Mouse (Mus musculus): ENCODE data around the gene Mettl2.
"Not testable (repeated sequence)": the region's sequence is repeated elsewhere in the genome, so short reads cannot be mapped to it uniquely, and the experiment has no call there.

Gene Mettl2

DNA sequence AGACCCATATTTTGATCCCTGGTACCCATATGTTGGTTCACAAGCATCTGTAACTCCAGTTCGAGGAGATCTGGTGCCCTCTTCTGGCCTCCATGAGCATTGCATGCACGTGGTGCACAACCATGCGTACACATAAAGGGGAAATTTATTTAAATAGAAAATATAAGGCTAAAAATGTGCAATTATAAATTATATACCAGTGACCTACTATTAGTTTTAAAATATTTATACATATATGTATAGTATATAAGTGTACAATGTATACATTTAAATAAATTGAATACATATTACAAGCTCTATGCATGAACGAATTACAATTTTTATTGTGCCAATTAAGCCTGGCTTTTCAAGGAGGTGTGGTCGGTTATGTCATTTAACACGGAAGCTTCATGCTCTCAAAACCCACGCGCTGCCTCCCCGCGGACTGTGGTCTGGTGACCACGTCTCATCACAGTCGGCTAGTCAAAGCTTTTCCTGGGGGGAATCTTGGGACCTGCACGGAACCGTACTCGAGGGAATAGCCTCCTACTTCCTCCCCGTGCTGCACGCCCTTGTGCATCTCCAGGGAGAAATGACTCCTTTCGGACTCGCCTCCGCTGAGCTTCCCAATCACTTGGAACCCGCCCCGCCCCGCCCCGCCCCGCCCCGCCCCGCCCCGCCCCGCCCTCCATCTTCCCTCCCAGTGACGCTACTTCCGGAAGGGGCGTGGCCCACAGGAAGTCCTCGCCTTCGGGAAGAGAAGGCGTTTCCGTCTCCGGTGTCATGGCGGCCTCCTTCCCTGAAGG is at the start of gene Mettl2:
Gene Mettl2, plus strand, starts transcription at position 691 of the 785 bp plus-strand sequence.
- peak; percentile 70 to 81 for DNase-seq

- not testable (repeated sequence) for DNase-seq
Measured at GRCm38 (mm10) chr11:105112448-105112847, 13.8 kb upstream of the Mettl2 start.

- no peak for DNase-seq
Measured at GRCm38 (mm10) chr11:105117814-105118213, 8.4 kb upstream of the Mettl2 start.

- DNase-seq, result no peak
Measured at GRCm38 (mm10) chr11:105120551-105121061, 5.6 kb upstream of the Mettl2 start.

GRCm38 (mm10) chr11:105121792-105122191 is 4.4 kb upstream of the Mettl2 start:
- DNase-seq, result not testable (repeated sequence)

DNA sequence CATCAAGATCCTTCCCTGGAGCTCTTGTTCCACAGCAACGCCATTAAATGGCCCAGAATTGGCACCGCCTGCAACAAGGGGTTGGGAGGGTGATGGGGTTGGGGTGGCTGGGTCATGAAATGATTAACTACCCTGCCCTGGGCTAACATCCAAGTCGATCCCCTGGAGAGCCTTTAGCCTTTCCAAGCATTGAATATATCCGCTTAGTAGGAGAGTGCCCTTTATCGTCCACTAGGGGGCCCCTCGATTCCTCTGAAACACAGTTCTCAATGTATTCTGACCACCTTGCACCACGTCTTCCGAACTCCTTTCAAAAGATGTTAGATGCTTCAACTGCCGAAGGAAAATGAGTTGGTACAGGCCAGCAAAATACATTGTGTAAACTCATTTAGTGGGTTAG is 2.2 kb upstream of the Mettl2 start:
- DNase-seq, result peak; percentile 18 to 29

- DNase-seq, result no peak
Measured at GRCm38 (mm10) chr11:105126520-105127029, 350 bp downstream of the Mettl2 start.

DNA sequence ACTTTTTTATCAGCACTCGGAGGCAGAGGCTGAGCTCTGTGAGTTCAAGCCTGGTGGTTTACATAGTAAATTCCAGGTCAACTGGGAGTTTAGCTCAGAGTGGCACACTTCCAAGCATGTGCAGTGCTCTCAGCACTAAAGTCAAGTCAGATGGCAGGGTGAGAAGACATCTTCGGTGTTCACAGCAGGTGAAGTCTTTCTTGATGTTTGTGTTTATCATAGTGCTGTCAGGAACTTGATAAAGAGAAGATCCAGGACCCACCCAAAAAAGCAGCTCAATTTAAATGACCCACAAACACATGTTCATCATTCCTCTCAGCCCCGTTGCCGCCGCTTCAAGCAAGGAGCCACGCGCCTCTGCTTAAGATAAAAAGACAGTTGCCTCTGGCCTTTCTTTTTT is 9.5 kb downstream of the Mettl2 start:
- no peak for DNase-seq

GRCm38 (mm10) chr11:105137255-105137654 is 11.0 kb downstream of the Mettl2 start:
- not testable (repeated sequence) for DNase-seq

GRCm38 (mm10) chr11:105140512-105140911 is 14.3 kb downstream of the Mettl2 start:
- DNase-seq, result not testable (repeated sequence)

DNA sequence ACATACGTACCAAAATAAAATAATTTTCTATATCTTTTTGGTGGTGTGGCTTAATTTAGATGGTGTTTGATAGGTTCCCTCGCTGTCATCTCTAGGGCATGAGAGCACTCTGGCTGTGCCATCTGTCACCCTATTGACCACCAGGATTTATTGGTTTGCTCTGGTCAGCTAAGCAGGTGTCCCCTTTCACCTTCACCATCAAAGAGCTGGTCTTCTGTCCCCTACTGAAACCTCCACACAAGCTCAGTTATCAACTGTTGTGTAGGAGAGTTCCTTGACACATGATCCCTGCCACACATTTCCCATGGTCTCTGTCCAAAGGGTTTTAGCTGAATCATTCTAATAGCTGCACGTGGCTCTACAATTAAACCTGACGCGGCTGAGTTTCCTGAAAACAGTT is 14.9 kb downstream of the Mettl2 start:
- no peak for DNase-seq

GRCm38 (mm10) chr11:105143564-105143963 is 17.3 kb downstream of the Mettl2 start:
- no peak for DNase-seq

GRCm38 (mm10) chr11:105144084-105144483 is 17.9 kb downstream of the Mettl2 start:
- DNase-seq, result no peak

DNA sequence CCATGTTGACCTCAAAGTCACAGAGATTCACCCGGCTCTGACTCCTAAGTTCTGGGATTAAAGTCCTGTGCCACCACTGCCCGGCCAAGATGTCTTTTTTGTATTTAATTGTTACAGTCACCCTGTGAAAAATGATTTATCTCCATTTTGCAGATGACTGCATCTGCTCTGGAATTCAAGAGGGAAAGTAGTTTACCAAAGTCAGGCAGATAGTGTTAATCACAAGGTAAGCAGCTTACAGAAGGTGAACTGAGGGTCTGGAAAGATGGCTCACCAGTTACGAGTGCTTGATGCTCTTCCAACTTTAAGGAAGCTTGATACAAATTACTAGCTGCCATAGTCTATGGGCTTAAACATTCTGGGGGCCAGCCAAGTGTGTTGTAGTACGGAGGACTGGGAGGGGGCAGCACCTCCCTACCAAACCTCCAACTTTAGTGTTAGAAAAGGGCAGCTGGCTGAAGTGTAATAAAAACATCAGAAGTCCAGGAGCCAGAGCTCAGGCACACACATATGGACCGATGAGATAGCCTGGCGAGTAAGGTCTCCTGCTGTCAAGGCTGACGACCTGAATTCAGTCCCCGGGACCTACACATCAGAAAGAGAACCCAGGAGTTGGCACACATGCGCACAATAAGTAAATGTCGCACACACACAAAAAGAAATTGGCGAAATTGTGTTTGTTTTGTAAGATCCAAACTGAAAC is 18.4 kb downstream of the Mettl2 start:
- no peak for DNase-seq

DNA sequence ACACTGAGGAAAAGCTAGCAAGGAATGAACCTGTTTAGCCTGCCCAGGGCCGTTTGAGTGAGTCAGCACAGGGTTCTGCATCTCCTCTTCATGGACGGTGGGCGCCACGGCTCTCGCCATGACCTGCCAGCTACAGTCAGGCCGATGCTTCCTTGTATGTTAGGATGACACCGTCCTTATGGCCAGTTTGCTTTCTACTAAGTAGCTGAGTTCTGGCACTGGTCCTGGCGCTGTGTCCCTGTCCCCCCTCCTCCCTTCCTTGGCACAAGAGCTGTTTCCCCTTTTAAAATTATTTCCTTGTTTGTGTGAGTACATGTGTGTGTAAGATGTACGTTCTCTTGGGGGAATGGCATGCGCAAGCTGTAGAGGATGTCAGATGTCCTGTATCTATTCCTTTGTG is 19.0 kb downstream of the Mettl2 start:
- no peak for DNase-seq

DNA sequence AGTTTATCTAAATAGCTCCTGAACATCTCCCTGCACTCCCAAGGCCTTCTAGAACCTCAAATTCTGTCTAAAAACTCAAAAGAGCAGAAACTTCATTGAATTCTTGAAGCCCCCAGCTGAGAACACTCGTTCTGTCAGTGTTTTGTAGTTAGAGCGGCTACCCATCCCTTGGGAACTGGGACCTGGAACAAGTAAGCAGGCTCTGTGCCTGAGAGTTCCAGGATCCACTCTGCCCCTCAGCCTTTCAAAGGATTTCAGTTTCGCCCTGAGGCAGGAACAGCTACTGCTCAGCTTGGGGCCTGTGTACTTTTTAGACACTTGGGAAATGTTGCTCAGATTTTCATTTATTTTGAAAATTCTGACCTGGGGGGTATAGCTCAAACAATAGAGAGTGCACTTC is 20.4 kb downstream of the Mettl2 start, which contains the start of gene Gm10842:
Gene Gm10842, plus strand, starts transcription at position 301 of the 400 bp plus-strand sequence.
- no peak for DNase-seq

- no peak for DNase-seq
Measured at GRCm38 (mm10) chr11:105149353-105149752, 23.1 kb downstream of the Mettl2 start.

DNA sequence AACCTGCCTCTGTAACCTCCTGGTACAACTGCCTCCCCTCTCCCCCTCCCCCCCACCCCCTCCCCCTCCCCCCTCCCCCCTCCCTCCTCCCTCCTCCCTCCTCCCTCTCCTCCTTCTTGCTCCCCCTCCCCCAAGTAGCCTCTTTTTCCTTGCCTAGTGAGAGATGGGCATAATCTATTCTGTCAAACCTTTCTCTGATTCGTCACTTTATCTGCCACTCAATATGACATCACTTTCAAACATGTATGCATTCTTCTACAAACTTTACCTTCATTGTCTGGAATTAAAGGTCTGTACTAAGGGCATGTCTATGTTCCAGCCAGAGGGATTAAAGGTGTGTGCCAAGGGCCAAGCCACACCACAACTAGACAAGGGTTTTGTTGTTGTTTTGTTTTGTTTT is 23.5 kb downstream of the Mettl2 start:
- no peak for DNase-seq

GRCm38 (mm10) chr11:105150691-105151090 is 24.5 kb downstream of the Mettl2 start:
- no peak for DNase-seq

GRCm38 (mm10) chr11:105151226-105152016 is 25.2 kb downstream of the Mettl2 start:
- DNase-seq, result peak; percentile 46 to 67

- no peak for DNase-seq
Measured at GRCm38 (mm10) chr11:105152017-105152300, 25.7 kb downstream of the Mettl2 start.

DNA sequence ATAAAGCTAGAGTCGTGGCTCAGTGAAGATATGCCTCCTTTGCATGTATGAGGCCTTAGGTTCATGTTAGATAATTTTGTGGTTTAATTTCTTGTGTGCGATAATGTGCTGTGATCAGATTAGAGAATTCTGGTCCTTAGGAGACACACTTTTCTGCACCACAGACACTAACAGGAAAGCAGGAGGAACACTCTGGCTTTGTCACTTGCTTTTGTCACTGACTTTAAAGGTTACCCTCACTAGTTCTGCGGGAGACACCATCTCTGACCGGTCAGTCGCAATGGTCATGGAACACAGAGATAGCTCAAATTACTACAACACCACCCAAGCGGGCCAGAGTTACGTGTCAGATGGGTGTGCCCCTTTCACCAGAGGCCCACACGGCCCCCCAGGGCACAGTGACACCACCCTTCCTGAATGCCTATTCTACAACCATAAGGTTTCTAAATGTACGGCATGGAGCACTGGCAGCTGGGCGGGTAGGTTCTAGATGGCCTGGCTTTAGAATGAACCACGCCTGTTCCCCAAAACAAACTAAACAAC is 26.2 kb downstream of the Mettl2 start:
- DNase-seq, result no peak

Measured in thymus, postnatal 36 days (tissue).